Mouse (Mus musculus) brown adipose tissue, adult 24 weeks (tissue): ENCODE data around the gene Cplx2. TPM values are rescaled to one million over a fixed set of nuclear protein-coding genes. Genes with fewer than 3 reads are reported as not detected.

ENCODE experiments used
- H3K27ac ChIP-seq: fragments of 200-500 bp; replicated peaks from 2 replicates; pipeline ENCODE4 v1.5.1; 2012; ENCODE audit warnings: low read depth, mild to moderate bottlenecking, low read length
- H3K4me1 ChIP-seq: fragments of 200-500 bp; 2 replicates; pipeline ENCODE4 v1.6.1; 2012; ENCODE audit warnings: low read length, mixed read lengths; ENCODE audit not compliant: control insufficient read depth, insufficient read depth, insufficient read length
- H3K4me3 ChIP-seq: fragments of 200-500 bp; 2 replicates; pipeline ENCODE4 v1.5.1; 2012; ENCODE audit warnings: low read depth, mild to moderate bottlenecking, low read length, moderate library complexity; ENCODE audit not compliant: insufficient read depth
- polyA plus RNA-seq: library from polyadenylated mRNA; stranded (reverse); fragments of >200 nt; gene quantifications from 2 replicates; pipeline ENCODE4 v1.2.4, GENCODE M21; 2012; ENCODE audit not compliant: missing spikeins, insufficient read depth, insufficient read length

Cplx2 gene
- 1.0 and 1.4 TPM in 2 replicates for polyA plus RNA-seq

- Histone ChIP-seq H3K27ac (no peak within 1 kb of the TSS), H3K4me3 (no peak within 1 kb of the TSS)
Observed at GRCm38 (mm10) chr13:54371049-54371386, at the start of gene Cplx2. Gene Cplx2, plus strand, starts transcription at chr13:54371349.

GRCm38 (mm10) chr13:54322396-54323306, 48.5 kb upstream of the Cplx2 start:
- no peak overlapping the region for H3K27ac ChIP-seq
- H3K4me1 ChIP-seq, result no peaks in the 10 kb centered on the region
- no peak overlapping the region for H3K4me3 ChIP-seq

More at GRCm38 (mm10) chr13:54371049-54371386, at the start of gene Cplx2:
- no peaks in the 10 kb centered on the region for H3K4me1 ChIP-seq

GRCm38 (mm10) chr13:54323307-54324165, 47.6 kb upstream of the Cplx2 start:
- H3K27ac ChIP-seq, result no peak overlapping the region
- no peaks in the 10 kb centered on the region for H3K4me1 ChIP-seq
- H3K4me3 ChIP-seq, result no peak overlapping the region

GRCm38 (mm10) chr13:54324178-54324577, 47.0 kb upstream of the Cplx2 start:
- no peak overlapping the region for H3K4me3 ChIP-seq
- H3K27ac ChIP-seq, result no peak overlapping the region
- no peaks in the 10 kb centered on the region for H3K4me1 ChIP-seq

- Histone ChIP-seq H3K4me1 (no peaks in the 10 kb centered on the region), H3K27ac (no peak overlapping the region), H3K4me3 (no peak overlapping the region)
Observed at GRCm38 (mm10) chr13:54325814-54326213, 45.3 kb upstream of the Cplx2 start.

GRCm38 (mm10) chr13:54326686-54327447, 44.3 kb upstream of the Cplx2 start:
- no peaks in the 10 kb centered on the region for H3K4me1 ChIP-seq
- no peak overlapping the region for H3K27ac ChIP-seq
- no peak overlapping the region for H3K4me3 ChIP-seq

GRCm38 (mm10) chr13:54328029-54328428, 43.1 kb upstream of the Cplx2 start:
- H3K4me3 ChIP-seq, result no peak overlapping the region
- no peak overlapping the region for H3K27ac ChIP-seq
- H3K4me1 ChIP-seq, result no peaks in the 10 kb centered on the region

GRCm38 (mm10) chr13:54328954-54329490, 42.1 kb upstream of the Cplx2 start:
- no peak overlapping the region for H3K27ac ChIP-seq
- no peak overlapping the region for H3K4me3 ChIP-seq
- H3K4me1 ChIP-seq, result no peaks in the 10 kb centered on the region

- no peak overlapping the region for H3K4me3 ChIP-seq
- H3K27ac ChIP-seq, result no peak overlapping the region
- H3K4me1 ChIP-seq, result no peaks in the 10 kb centered on the region
Observed at GRCm38 (mm10) chr13:54331825-54332675, 39.1 kb upstream of the Cplx2 start.

GRCm38 (mm10) chr13:54332921-54333477, 38.1 kb upstream of the Cplx2 start:
- Histone ChIP-seq H3K4me3 (no peak overlapping the region), H3K4me1 (no peaks in the 10 kb centered on the region), H3K27ac (no peak overlapping the region)

GRCm38 (mm10) chr13:54337058-54337457, 34.1 kb upstream of the Cplx2 start:
- H3K27ac ChIP-seq, result no peak overlapping the region
- H3K4me3 ChIP-seq, result no peak overlapping the region
- H3K4me1 ChIP-seq, result no peaks in the 10 kb centered on the region

GRCm38 (mm10) chr13:54337541-54337940, 33.6 kb upstream of the Cplx2 start:
- H3K4me3 ChIP-seq, result no peak overlapping the region
- no peak overlapping the region for H3K27ac ChIP-seq
- H3K4me1 ChIP-seq, result no peaks in the 10 kb centered on the region

- H3K4me1 ChIP-seq, result no peaks in the 10 kb centered on the region
- no peak overlapping the region for H3K4me3 ChIP-seq
- H3K27ac ChIP-seq, result no peak overlapping the region
Observed at GRCm38 (mm10) chr13:54338815-54339214, 32.3 kb upstream of the Cplx2 start.
